14 mouse cellular contexts compared by ENCODE assay signal in the genomic region with DNA sequence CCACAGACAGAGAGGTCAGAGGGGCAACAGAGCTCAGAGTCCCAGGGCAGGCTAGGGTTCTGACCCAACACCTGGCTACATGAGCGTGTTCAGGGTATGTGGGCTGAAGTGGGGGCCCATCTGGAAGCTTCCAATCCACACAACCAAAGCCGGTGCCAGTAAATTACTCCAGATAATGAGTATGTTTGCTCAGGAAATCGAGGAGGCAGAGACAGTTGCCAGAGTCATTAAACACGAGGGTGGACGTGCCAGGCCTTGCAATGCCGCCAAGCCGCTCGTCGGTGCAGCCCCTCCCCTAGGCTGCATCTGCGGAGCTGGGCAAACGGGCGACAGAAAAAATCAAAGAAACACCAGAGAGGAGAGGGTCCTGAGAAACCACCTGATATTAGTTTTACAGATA.
DNase-seq lines count a peak whose midpoint lies in the region; ATAC-seq lines count a peak whose summit lies in the region.
"Had no signal": no experiment of that assay in that cellular context is flagged by ENCODE, and none has a peak within 500 bp of the region (broad histone marks: within the 10 kb centered on the region; RNA-seq: fewer than 3 reads in every experiment).

No protein-coding gene starts in this region.

- H3K9ac ChIP-seq in midbrain, embryonic 13.5 days (replicated peaks): no peak overlapping the region
- no peak overlapping the region for H3K9ac ChIP-seq in midbrain, embryonic 11.5 days (ENCODE audit: low read length)
- H3K9ac ChIP-seq: limb, embryonic 13.5 days; lung, embryonic 15.5 days had no signal

- no peak overlapping the region for H3K27ac ChIP-seq in midbrain, embryonic 13.5 days
- H3K27ac ChIP-seq in midbrain, embryonic 11.5 days (ENCODE audit: low read depth, low read length): no peak overlapping the region
- H3K27ac ChIP-seq: limb, embryonic 13.5 days; lung, embryonic 15.5 days had no signal

- intact Hi-C loops in heart, postnatal 10 days (cut with DNase I): no loop called here

- no peaks in the 10 kb centered on the region for H3K4me1 ChIP-seq in midbrain, embryonic 13.5 days (replicated peaks)
- no peaks in the 10 kb centered on the region for H3K4me1 ChIP-seq in midbrain, embryonic 11.5 days (ENCODE audit: control insufficient read depth, insufficient read depth, low read length)
- H3K4me1 ChIP-seq: lung, embryonic 15.5 days had no signal

- H3K4me3 ChIP-seq in midbrain, embryonic 13.5 days (replicated peaks): no peak overlapping the region
- H3K4me3 ChIP-seq in midbrain, embryonic 11.5 days (ENCODE audit: low read depth, low read length): no peak overlapping the region
- H3K4me3 ChIP-seq: limb, embryonic 13.5 days; lung, embryonic 15.5 days had no signal

- no peak overlapping the region for H3K4me2 ChIP-seq in midbrain, embryonic 13.5 days (replicated peaks)
- H3K4me2 ChIP-seq in midbrain, embryonic 11.5 days: no peak overlapping the region
- H3K4me2 ChIP-seq: limb, embryonic 13.5 days; lung, embryonic 15.5 days had no signal

- peak; percentile 5 to 10 for DNase-seq in heart, adult 18-20 months
- no peak for DNase-seq in heart, postnatal 10 days
- no peak for DNase-seq in midbrain, embryonic 11.5 days (ENCODE audit: low spot score, missing footprints)
- DNase-seq in layer of hippocampus, adult 18-20 months (ENCODE audit: low spot score in 2 of 2): peak; percentile 17 to 33
- peak; percentile 20 for DNase-seq in right cerebral cortex, adult 2 months (ENCODE audit: low spot score in 2 of 2)
- no peak for DNase-seq in adrenal gland, adult (ENCODE audit: inconsistent age in 2 of 2, low spot score in 1 of 2)
- no peak for DNase-seq in spleen, adult 18-20 months
- DNase-seq: heart, adult 11 months; heart, postnatal 36 days; kidney, postnatal 10 days; thymus, postnatal 25 days had no signal

- ATAC-seq in midbrain, embryonic 13.5 days: peak; percentile 20; the same call in 1 of the 2 replicates
- no peak for ATAC-seq in midbrain, embryonic 11.5 days (ENCODE audit: low FRiP score)

- H3K9me3 ChIP-seq in midbrain, embryonic 13.5 days: no peaks in the 10 kb centered on the region
- no peaks in the 10 kb centered on the region for H3K9me3 ChIP-seq in midbrain, embryonic 11.5 days (ENCODE audit: control insufficient read depth, low read length)
- H3K9me3 ChIP-seq: limb, embryonic 13.5 days; lung, embryonic 15.5 days had no signal

- whole genome bisulfite sequencing in midbrain, embryonic 13.5 days: 84% methylated on average over 12 of the region's 12 CpGs
- WGBS in midbrain, embryonic 11.5 days: 86% methylated on average over 12 of the region's 12 CpGs

- H3K36me3 ChIP-seq in midbrain, embryonic 13.5 days: no peaks in the 10 kb centered on the region
- no peaks in the 10 kb centered on the region for H3K36me3 ChIP-seq in midbrain, embryonic 11.5 days (ENCODE audit: control insufficient read depth, insufficient read depth, low read length)
- H3K36me3 ChIP-seq: limb, embryonic 13.5 days; lung, embryonic 15.5 days had no signal

- no peaks in the 10 kb centered on the region for H3K27me3 ChIP-seq in midbrain, embryonic 13.5 days
- no peaks in the 10 kb centered on the region for H3K27me3 ChIP-seq in midbrain, embryonic 11.5 days (ENCODE audit: control insufficient read depth, insufficient read depth, low read length)
- H3K27me3 ChIP-seq: limb, embryonic 13.5 days; lung, embryonic 15.5 days had no signal

Comparison
In these comparisons a context has a peak if more than half of its experiments do, and no peak if none do; other contexts are left out.
1. DNase-seq: peak in heart, adult 18-20 months (2 of 2), layer of hippocampus, adult 18-20 months (2 of 2) and right cerebral cortex, adult 2 months (2 of 2); none in heart, postnatal 10 days (0 of 2), midbrain, embryonic 11.5 days (single experiment), adrenal gland, adult (0 of 2) and spleen, adult 18-20 months (0 of 2).